Mouse (Mus musculus) liver, adult 2 months (tissue): ENCODE results near the gene Cbln1. TPM values are rescaled to one million over a fixed set of nuclear protein-coding genes. Genes with fewer than 3 reads are reported as not detected.

Source experiments
- DNase-seq: peaks from one replicate; pipeline ENCODE4 v3.0.0-alpha.2; 2011; ENCODE audit warnings: low read depth, low spot score; ENCODE audit errors: extremely low read depth
- H3K27ac ChIP-seq: fragments of 200-500 bp; replicated peaks from 2 replicates; pipeline ENCODE4 v1.5.1; 2012; ENCODE audit warnings: low read depth, mild to moderate bottlenecking, control low read depth, inconsistent platforms, low read length; ENCODE audit not compliant: insufficient read depth
- H3K27me3 ChIP-seq: fragments of 200-500 bp; 2 replicates; pipeline ENCODE4 v1.6.1; 2012; ENCODE audit warnings: mild to moderate bottlenecking, moderate library complexity, low read length, inconsistent platforms; ENCODE audit not compliant: control insufficient read depth, insufficient read depth
- H3K36me3 ChIP-seq: fragments of 200-500 bp; 2 replicates; pipeline ENCODE4 v1.6.1; 2012; ENCODE audit warnings: low read length, inconsistent platforms; ENCODE audit not compliant: control insufficient read depth, insufficient read depth
- H3K4me1 ChIP-seq: fragments of 200-500 bp; 2 replicates; pipeline ENCODE4 v1.6.1; 2011; ENCODE audit warnings: low read length; ENCODE audit not compliant: control insufficient read depth, insufficient read depth
- H3K4me3 ChIP-seq: fragments of 200-500 bp; 2 replicates; pipeline ENCODE4 v1.5.1; 2011; ENCODE audit warnings: low read depth, mild to moderate bottlenecking, control low read depth, low read length, moderate library complexity; ENCODE audit not compliant: insufficient read depth
- H3K79me2 ChIP-seq: fragments of 200-500 bp; 2 replicates; pipeline ENCODE4 v1.6.1; 2012; ENCODE audit warnings: inconsistent platforms, mild to moderate bottlenecking, low read length, moderate library complexity; ENCODE audit not compliant: control insufficient read depth, insufficient read depth
- H3K9ac ChIP-seq: fragments of 200-500 bp; 2 replicates; pipeline ENCODE4 v1.6.1; 2012; ENCODE audit warnings: low read depth, mild to moderate bottlenecking, control low read depth, inconsistent platforms, low read length
- CTCF ChIP-seq: fragments of 200-500 bp; IDR thresholded peaks from 2 replicates; pipeline ENCODE4 v1.5.1; 2011; ENCODE audit warnings: low read depth, low read length, control low read depth
- POLR2A ChIP-seq: fragments of 200-500 bp; IDR thresholded peaks from 2 replicates; pipeline ENCODE4 v1.6.1; 2011; ENCODE audit warnings: low read length, control low read depth; ENCODE audit not compliant: insufficient read depth; ENCODE audit errors: extremely low read depth
- WGBS: fragments of 180-500 bp; shearing (Covaris S2); methylation state at CpG from one replicate; pipeline ENCODE4 v1.1.7; 2018; 5-methylcytosine and 5-hydroxymethylcytosine counted together
- polyA plus RNA-seq: library from polyadenylated mRNA; depleted of rRNA; stranded (reverse); fragments of >200 nt; gene quantifications from 2 replicates; pipeline ENCODE4 v1.2.3, GENCODE M21; 2012
- total RNA-seq: library from RNA; depleted of rRNA; stranded (reverse); fragments of >200 nt; gene quantifications from 2 replicates; pipeline ENCODE4 v1.2.3, GENCODE M21; 2014

Gene Cbln1
- total and polyA plus RNA-seq, 2 experiments, result not detected

DNA sequence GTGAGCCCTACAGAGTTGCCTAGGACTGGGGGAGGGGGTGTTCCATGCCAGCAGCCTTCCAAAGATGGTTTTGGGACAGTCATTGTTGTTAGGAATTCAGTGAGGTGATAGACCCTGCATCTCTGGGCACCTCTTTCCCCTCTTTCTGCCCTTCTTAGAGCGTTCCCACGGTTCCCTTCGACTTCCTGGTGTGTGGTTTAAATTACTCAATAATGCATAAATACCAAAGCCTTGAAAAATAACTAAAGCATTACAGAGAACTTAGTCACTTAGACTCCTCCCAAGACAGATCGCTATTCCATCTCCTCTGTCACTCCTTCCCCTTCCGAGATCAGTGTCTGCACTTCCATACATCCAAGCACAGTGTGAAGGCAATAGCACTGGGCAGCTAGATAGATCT lies 32.0 kb upstream of the Cbln1 start:
- H3K27me3 ChIP-seq, result 0 out of 2 replicates have a peak, but pooled peaks cover 5% of the 10 kb centered on the region
- WGBS, result 75% methylated on average over 5 of the region's 5 CpGs
- no peaks in the 10 kb centered on the region for H3K4me1 ChIP-seq
- no peak overlapping the region for H3K27ac ChIP-seq
- DNase-seq, result no peak
- TF ChIP-seq POLR2A, result no peak
- no peak for TF ChIP-seq CTCF
- H3K4me3 ChIP-seq, result no peak overlapping the region
- no peaks in the 10 kb centered on the region for H3K36me3 ChIP-seq
- no peaks in the 10 kb centered on the region for H3K79me2 ChIP-seq
- H3K9ac ChIP-seq, result no peak overlapping the region

- Histone ChIP-seq H3K27me3 (0 out of 2 replicates have a peak, but pooled peaks cover 5% of the 10 kb centered on the region), H3K79me2 (no peaks in the 10 kb centered on the region), H3K9ac (no peak overlapping the region), H3K27ac (no peak overlapping the region), H3K4me1 (no peaks in the 10 kb centered on the region), H3K4me3 (no peak overlapping the region), H3K36me3 (no peaks in the 10 kb centered on the region)
- TF ChIP-seq POLR2A, result no peak
- TF ChIP-seq CTCF, result no peak
- 72% methylated on average over 6 of the region's 6 CpGs for WGBS
- no peak for DNase-seq
These were observed 30.3 kb upstream of the Cbln1 start for GRCm38 (mm10) chr8:87502684-87503083.

GRCm38 (mm10) chr8:87497641-87498040 lies 25.2 kb upstream of the Cbln1 start:
- Histone ChIP-seq H3K36me3 (no peaks in the 10 kb centered on the region), H3K9ac (no peak overlapping the region), H3K27me3 (no peaks in the 10 kb centered on the region), H3K27ac (no peak overlapping the region), H3K4me1 (no peaks in the 10 kb centered on the region), H3K79me2 (no peaks in the 10 kb centered on the region), H3K4me3 (no peak overlapping the region)
- 68% methylated on average over 6 of the region's 6 CpGs for WGBS
- TF ChIP-seq CTCF, result no peak
- TF ChIP-seq POLR2A, result no peak
- no peak for DNase-seq

GRCm38 (mm10) chr8:87496511-87496910 lies 24.1 kb upstream of the Cbln1 start:
- no peak for TF ChIP-seq CTCF
- no peak for TF ChIP-seq POLR2A
- WGBS, result 88% methylated on average over 7 of the region's 7 CpGs
- Histone ChIP-seq H3K36me3 (no peaks in the 10 kb centered on the region), H3K4me3 (no peak overlapping the region), H3K27ac (no peak overlapping the region), H3K4me1 (no peaks in the 10 kb centered on the region), H3K9ac (no peak overlapping the region), H3K27me3 (no peaks in the 10 kb centered on the region), H3K79me2 (no peaks in the 10 kb centered on the region)
- DNase-seq, result no peak

DNA sequence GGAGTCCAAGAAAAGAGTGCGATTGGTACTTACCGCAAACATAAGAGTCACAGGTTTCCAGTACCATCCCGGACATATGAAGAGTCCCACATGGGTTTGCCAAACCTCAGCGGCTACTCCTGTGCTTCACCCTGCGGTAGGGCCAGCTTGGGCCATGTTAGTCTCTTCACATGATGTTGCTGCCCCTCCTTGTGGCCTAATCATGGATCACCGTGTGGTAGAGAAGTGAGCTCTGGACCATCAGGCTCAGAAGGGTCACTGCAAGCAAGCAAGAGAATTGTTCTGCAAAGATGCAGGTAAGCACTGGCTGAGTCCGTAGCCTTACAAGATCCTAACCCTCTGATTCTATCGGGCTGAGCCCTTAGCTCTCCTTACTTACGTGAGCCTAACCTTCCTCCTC lies 22.5 kb upstream of the Cbln1 start:
- DNase-seq, result no peak
- WGBS, result 79% methylated on average over 9 of the region's 9 CpGs
- TF ChIP-seq POLR2A, result no peak
- 0 out of 2 replicates have a peak, but pooled peaks have one; percentile 9 for TF ChIP-seq CTCF
- Histone ChIP-seq H3K36me3 (no peaks in the 10 kb centered on the region), H3K79me2 (no peaks in the 10 kb centered on the region), H3K4me3 (no peak overlapping the region), H3K27me3 (no peaks in the 10 kb centered on the region), H3K4me1 (no peaks in the 10 kb centered on the region), H3K9ac (no peak overlapping the region), H3K27ac (no peak overlapping the region)

GRCm38 (mm10) chr8:87489841-87490415 lies 17.5 kb upstream of the Cbln1 start:
- no peak for DNase-seq
- Histone ChIP-seq H3K27ac (no peak overlapping the region), H3K9ac (no peak overlapping the region), H3K4me1 (no peaks in the 10 kb centered on the region), H3K79me2 (no peaks in the 10 kb centered on the region), H3K27me3 (no peaks in the 10 kb centered on the region), H3K4me3 (no peak overlapping the region), H3K36me3 (no peaks in the 10 kb centered on the region)
- 70% methylated on average over 5 of the region's 5 CpGs for WGBS
- TF ChIP-seq POLR2A (no peak), CTCF (no peak)
